Mouse (Mus musculus): ENCODE measurements around the gene Cep112. TPM values are rescaled to one million over a fixed set of nuclear protein-coding genes. Genes with fewer than 3 reads are reported as not detected.

The Cep112 gene
- polyA plus RNA-seq, 1 experiment from 2014 or later: 1.3 TPM

DNA sequence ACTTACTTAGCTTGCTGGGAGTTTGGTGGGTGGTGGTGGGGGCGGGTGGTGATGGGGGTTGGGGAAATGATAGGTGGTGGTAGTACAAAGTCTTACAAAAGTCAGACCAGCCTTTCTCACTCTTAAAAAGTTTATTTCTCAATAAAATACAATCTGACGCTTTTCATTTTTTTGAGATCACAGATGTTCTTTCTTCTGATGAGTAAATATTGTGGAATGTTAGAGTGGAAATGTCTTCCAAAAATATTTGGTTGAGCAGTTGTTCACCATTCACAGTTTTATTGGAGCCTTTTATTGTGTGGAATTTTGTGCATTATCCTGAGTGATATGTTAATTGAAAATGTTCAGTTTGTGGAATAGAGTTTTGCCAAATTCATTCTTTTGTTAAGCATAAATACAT, 332.2 kb downstream of the Cep112 start:
- Histone ChIP-seq H3K36me3 (replicated peaks) (no peaks in the 10 kb centered on the region), H3K4me1 (replicated peaks) (no peaks in the 10 kb centered on the region), H3K27ac (replicated peaks) (no peak overlapping the region), H3K9ac (no peak overlapping the region), H3K4me3 (replicated peaks) (no peak overlapping the region), H3K27me3 (no peaks in the 10 kb centered on the region), H3K4me2 (no peak overlapping the region), H3K9me3 (replicated peaks) (no peaks in the 10 kb centered on the region)
- 48% methylated on average over 2 of the region's 2 CpGs for WGBS (ENCODE audit: insufficient replicate concordance)
- ATAC-seq (ENCODE audit: insufficient read depth): no peak

DNA sequence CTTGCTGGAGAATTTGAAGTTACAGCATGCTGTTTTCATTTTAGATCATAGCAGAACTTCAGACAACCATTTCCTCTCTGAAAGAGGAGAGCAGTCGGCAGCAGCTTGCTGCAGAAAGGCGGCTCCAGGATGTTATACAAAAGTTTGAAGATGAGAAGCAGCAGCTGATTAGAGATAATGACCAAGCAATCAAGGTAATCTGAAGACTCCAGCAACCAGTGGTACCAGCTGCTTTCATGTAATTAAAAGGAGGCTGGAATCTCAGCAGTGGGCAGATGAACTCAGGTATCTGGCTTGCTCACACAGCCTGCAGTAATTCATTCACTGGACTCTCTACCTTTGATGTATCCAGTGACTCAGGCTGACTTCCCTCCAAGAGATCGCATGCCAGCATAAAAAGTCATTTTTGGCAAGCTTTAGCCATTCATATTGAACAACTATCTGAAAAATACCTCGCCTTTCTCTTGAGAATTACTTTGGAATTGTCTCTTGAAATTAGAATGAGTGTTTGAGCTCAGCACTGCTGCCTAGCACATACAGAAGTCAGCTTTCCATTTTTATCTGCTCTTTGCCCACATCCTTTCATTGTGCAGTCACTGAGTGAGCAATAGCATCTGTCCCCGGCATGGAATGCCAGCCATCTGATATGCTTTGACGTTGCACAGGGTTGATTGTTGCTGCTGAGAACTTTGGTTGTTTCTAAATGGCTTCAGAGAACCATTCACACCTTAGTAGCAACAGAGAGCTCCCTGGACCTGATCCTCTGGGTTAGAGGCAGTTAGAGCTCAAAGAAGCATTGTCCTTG, 332.8 kb downstream of the Cep112 start:
- Histone ChIP-seq H3K9me3 (replicated peaks) (no peaks in the 10 kb centered on the region), H3K27me3 (no peaks in the 10 kb centered on the region), H3K4me3 (replicated peaks) (no peak overlapping the region), H3K4me1 (replicated peaks) (no peaks in the 10 kb centered on the region), H3K4me2 (no peak overlapping the region), H3K36me3 (replicated peaks) (no peaks in the 10 kb centered on the region), H3K9ac (no peak overlapping the region), H3K27ac (replicated peaks) (no peak overlapping the region)
- ATAC-seq (ENCODE audit: insufficient read depth): no peak
- WGBS (ENCODE audit: insufficient replicate concordance): 28% methylated on average over 6 of the region's 6 CpGs

- no peak for ATAC-seq (ENCODE audit: insufficient read depth)
- Histone ChIP-seq H3K27me3 (no peaks in the 10 kb centered on the region), H3K4me1 (replicated peaks) (no peaks in the 10 kb centered on the region), H3K4me3 (replicated peaks) (no peak overlapping the region), H3K4me2 (no peak overlapping the region), H3K27ac (replicated peaks) (no peak overlapping the region), H3K36me3 (replicated peaks) (no peaks in the 10 kb centered on the region), H3K9me3 (replicated peaks) (no peaks in the 10 kb centered on the region), H3K9ac (no peak overlapping the region)
- 47% methylated on average over 3 of the region's 3 CpGs for WGBS (ENCODE audit: insufficient replicate concordance)
Observed at GRCm38 (mm10) chr11:108770064-108770463, 345.1 kb downstream of the Cep112 start.

DNA sequence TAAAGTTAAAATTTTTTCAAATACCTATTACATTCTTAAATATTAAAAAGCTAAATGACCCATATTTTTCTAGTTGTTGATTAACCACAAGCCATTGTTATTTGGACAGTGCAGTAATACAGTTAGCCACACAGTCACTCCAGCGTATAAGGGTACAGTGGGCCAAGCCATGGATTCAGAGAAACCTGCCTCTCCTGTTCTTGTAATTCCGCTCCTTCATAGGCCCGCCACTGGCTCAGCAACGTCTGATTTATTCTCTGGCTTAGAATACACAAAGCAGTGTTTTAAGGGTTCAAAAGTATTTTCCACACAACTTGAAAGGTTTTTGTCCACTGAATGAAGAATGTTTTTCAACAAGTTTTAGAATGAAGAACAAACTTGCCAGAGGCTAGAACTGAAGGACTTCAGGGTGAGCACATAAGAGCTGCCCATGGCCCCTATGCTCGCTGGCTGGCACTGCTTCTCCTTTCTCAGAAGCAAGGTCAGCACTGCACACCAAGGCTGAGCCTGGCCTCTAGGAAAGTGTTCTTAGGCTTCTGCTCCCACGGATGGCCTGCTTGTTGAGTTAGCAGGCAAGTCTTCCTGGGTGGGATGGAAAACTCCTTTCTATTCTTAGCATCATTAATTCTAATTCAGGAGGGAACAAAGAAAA, 349.2 kb downstream of the Cep112 start:
- no peak overlapping the region for H3K4me2 ChIP-seq
- ATAC-seq (ENCODE audit: insufficient read depth): no peak

DNA sequence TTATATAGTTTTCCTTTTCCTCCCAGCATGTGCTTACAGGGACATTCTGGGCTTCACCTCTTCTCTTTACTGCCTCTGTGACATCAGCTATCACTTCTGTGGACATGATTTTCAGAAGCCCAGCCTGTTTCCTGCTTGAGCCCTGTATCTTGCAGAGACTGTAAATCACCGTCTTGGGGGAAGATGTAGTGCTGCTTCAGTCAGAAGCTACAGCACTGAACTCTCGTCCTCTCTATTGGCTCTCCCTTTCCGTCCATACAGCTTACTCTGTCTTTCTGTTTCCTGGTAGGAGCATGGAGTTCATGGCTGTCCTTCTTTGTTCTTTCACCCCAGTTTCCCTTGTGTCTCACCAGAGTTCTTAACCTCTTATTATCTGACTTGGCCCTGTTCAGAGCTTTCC, 352.2 kb downstream of the Cep112 start:
- no peak overlapping the region for H3K27ac ChIP-seq (replicated peaks)
- H3K27me3 ChIP-seq: no peaks in the 10 kb centered on the region
- H3K36me3 ChIP-seq (replicated peaks): no peaks in the 10 kb centered on the region
- H3K9ac ChIP-seq: no peak overlapping the region
- H3K4me1 ChIP-seq (replicated peaks): no peaks in the 10 kb centered on the region
- no peak overlapping the region for H3K4me3 ChIP-seq (replicated peaks)
- H3K9me3 ChIP-seq (replicated peaks): no peaks in the 10 kb centered on the region
- WGBS (ENCODE audit: insufficient replicate concordance): 35% methylated on average over 3 of the region's 3 CpGs
- no peak overlapping the region for H3K4me2 ChIP-seq
- ATAC-seq (ENCODE audit: insufficient read depth): no peak

More for the DNA sequence above, 349.2 kb downstream of the Cep112 start:
- WGBS (ENCODE audit: insufficient replicate concordance): 58% methylated on average over 6 of the region's 6 CpGs
- H3K9ac ChIP-seq: no peak overlapping the region
- no peak overlapping the region for H3K27ac ChIP-seq (replicated peaks)
- no peaks in the 10 kb centered on the region for H3K27me3 ChIP-seq
- H3K9me3 ChIP-seq (replicated peaks): no peaks in the 10 kb centered on the region
- no peaks in the 10 kb centered on the region for H3K36me3 ChIP-seq (replicated peaks)
- no peak overlapping the region for H3K4me3 ChIP-seq (replicated peaks)
- H3K4me1 ChIP-seq (replicated peaks): no peaks in the 10 kb centered on the region

GRCm38 (mm10) chr11:108780271-108781250, 355.6 kb downstream of the Cep112 start:
- no peaks in the 10 kb centered on the region for H3K4me1 ChIP-seq (replicated peaks)
- no peak overlapping the region for H3K9ac ChIP-seq
- 53% methylated on average over 15 of the region's 15 CpGs for WGBS (ENCODE audit: insufficient replicate concordance)

GRCm38 (mm10) chr11:108798398-108798797, 373.4 kb downstream of the Cep112 start:
- no peaks in the 10 kb centered on the region for H3K4me1 ChIP-seq (replicated peaks)
- no peak overlapping the region for H3K4me3 ChIP-seq (replicated peaks)
- WGBS (ENCODE audit: insufficient replicate concordance): 28% methylated on average over 5 of the region's 5 CpGs
- no peaks in the 10 kb centered on the region for H3K27me3 ChIP-seq
- no peak for ATAC-seq (ENCODE audit: insufficient read depth)
- H3K27ac ChIP-seq (replicated peaks): no peak overlapping the region
- H3K9ac ChIP-seq: no peak overlapping the region
- no peaks in the 10 kb centered on the region for H3K9me3 ChIP-seq (replicated peaks)
- no peaks in the 10 kb centered on the region for H3K36me3 ChIP-seq (replicated peaks)
- H3K4me2 ChIP-seq: no peak overlapping the region

More at GRCm38 (mm10) chr11:108780271-108781250, 355.6 kb downstream of the Cep112 start:
- no peak for ATAC-seq (ENCODE audit: insufficient read depth)
- Histone ChIP-seq H3K4me2 (no peak overlapping the region), H3K27me3 (no peaks in the 10 kb centered on the region), H3K9me3 (replicated peaks) (no peaks in the 10 kb centered on the region), H3K36me3 (replicated peaks) (no peaks in the 10 kb centered on the region), H3K27ac (replicated peaks) (no peak overlapping the region), H3K4me3 (replicated peaks) (no peak overlapping the region)

DNA sequence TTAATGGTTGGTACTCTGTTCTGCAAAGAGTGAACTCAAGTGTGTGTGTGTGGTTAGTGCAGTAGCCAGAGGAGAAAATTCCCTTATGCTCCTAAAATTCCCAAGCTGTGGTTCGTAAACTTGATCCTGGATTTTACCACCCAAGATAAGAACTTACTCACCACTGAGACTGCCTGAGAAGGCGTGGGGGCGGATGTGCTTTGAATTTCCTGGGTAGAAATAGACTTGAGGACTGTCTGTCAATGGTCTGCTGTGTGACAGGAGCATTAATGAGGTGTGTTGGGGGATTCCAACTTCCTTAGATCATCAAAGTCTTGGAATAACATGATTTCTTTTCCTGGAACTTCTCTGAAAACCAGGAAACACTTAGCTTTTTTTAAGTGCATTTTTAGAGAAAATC, 374.7 kb downstream of the Cep112 start:
- Histone ChIP-seq H3K27ac (replicated peaks) (no peak overlapping the region), H3K9me3 (replicated peaks) (no peaks in the 10 kb centered on the region), H3K9ac (no peak overlapping the region), H3K4me2 (no peak overlapping the region), H3K27me3 (no peaks in the 10 kb centered on the region), H3K36me3 (replicated peaks) (no peaks in the 10 kb centered on the region), H3K4me3 (replicated peaks) (no peak overlapping the region), H3K4me1 (replicated peaks) (no peaks in the 10 kb centered on the region)
- no peak for ATAC-seq (ENCODE audit: insufficient read depth)
- 44% methylated on average over 3 of the region's 3 CpGs for WGBS (ENCODE audit: insufficient replicate concordance)

- Histone ChIP-seq H3K27me3 (no peaks in the 10 kb centered on the region), H3K4me3 (replicated peaks) (no peak overlapping the region), H3K4me2 (no peak overlapping the region), H3K9me3 (replicated peaks) (no peaks in the 10 kb centered on the region), H3K36me3 (replicated peaks) (no peaks in the 10 kb centered on the region), H3K9ac (no peak overlapping the region), H3K4me1 (replicated peaks) (no peaks in the 10 kb centered on the region), H3K27ac (replicated peaks) (no peak overlapping the region)
- WGBS (ENCODE audit: insufficient replicate concordance): 71% methylated on average over 3 of the region's 3 CpGs
- no peak for ATAC-seq (ENCODE audit: insufficient read depth)
Observed at GRCm38 (mm10) chr11:108804030-108804429, 379.0 kb downstream of the Cep112 start.

GRCm38 (mm10) chr11:108805947-108806346, 381.0 kb downstream of the Cep112 start:
- no peak overlapping the region for H3K27ac ChIP-seq (replicated peaks)
- WGBS (ENCODE audit: insufficient replicate concordance): 45% methylated on average over 3 of the region's 3 CpGs
- no peak overlapping the region for H3K9ac ChIP-seq

GRCm38 (mm10) chr11:108809626-108810025, 384.6 kb downstream of the Cep112 start:
- Histone ChIP-seq H3K4me3 (replicated peaks) (no peak overlapping the region), H3K4me2 (no peak overlapping the region), H3K36me3 (replicated peaks) (no peaks in the 10 kb centered on the region), H3K27me3 (no peaks in the 10 kb centered on the region), H3K9me3 (replicated peaks) (no peaks in the 10 kb centered on the region), H3K4me1 (replicated peaks) (no peaks in the 10 kb centered on the region), H3K27ac (replicated peaks) (no peak overlapping the region), H3K9ac (no peak overlapping the region)
- no peak for ATAC-seq (ENCODE audit: insufficient read depth)
- WGBS (ENCODE audit: insufficient replicate concordance): 52% methylated on average over 3 of the region's 3 CpGs

More at GRCm38 (mm10) chr11:108805947-108806346, 381.0 kb downstream of the Cep112 start:
- Histone ChIP-seq H3K9me3 (replicated peaks) (no peaks in the 10 kb centered on the region), H3K4me1 (replicated peaks) (no peaks in the 10 kb centered on the region), H3K27me3 (no peaks in the 10 kb centered on the region), H3K4me3 (replicated peaks) (no peak overlapping the region), H3K4me2 (no peak overlapping the region), H3K36me3 (replicated peaks) (no peaks in the 10 kb centered on the region)
- no peak for ATAC-seq (ENCODE audit: insufficient read depth)

Data from liver, embryonic 15.5 days (tissue).